Mouse (Mus musculus) cerebellum, postnatal 4 days (tissue): ENCODE measurements at regions not wholly inside any gene's neighbourhood (a gene's known extent, or its start where the extent isn't known, plus 50 kb on each side); places are given as distances from the start of the nearest gene placed in this dataset.
"Not testable (repeated sequence)": the region's sequence is repeated elsewhere in the genome, so short reads cannot be mapped to it uniquely, and the experiment has no call there.

Source experiments
- DNase-seq, 2 experiments: peaks; one replicate each; pipeline ENCODE4 v3.0.0; 2022; ENCODE audit warnings: low spot score in 2 of 2, mixed read lengths in 1 of 2

GRCm38 (mm10) chr1:83835965-83836364 is 428.0 kb upstream of the Sphkap start:
- DNase-seq = no peak

- no peak for DNase-seq
These were observed 424.9 kb upstream of the Sphkap start for GRCm38 (mm10) chr1:83832946-83833345.

GRCm38 (mm10) chr1:83831900-83832535 is 424.0 kb upstream of the Sphkap start:
- DNase-seq = peak in 1 of 2 experiments; percentile 10

- no peak for DNase-seq
These were observed 422.1 kb upstream of the Sphkap start for GRCm38 (mm10) chr1:83830025-83830645.

GRCm38 (mm10) chr1:83811162-83811561 is 403.2 kb upstream of the Sphkap start:
- DNase-seq = not testable (repeated sequence)

GRCm38 (mm10) chr1:83808432-83808831 is 400.4 kb upstream of the Sphkap start:
- DNase-seq = no peak

- no peak for DNase-seq
These were observed 395.5 kb upstream of the Sphkap start for GRCm38 (mm10) chr1:83803345-83804041.

- no peak for DNase-seq
These were observed 393.8 kb upstream of the Sphkap start for GRCm38 (mm10) chr1:83801759-83802158.

GRCm38 (mm10) chr1:83796961-83797891 is 389.2 kb upstream of the Sphkap start:
- no peak for DNase-seq

GRCm38 (mm10) chr1:83777151-83777550 is 369.2 kb upstream of the Sphkap start:
- DNase-seq = no peak

GRCm38 (mm10) chr1:83771160-83771559 is 363.2 kb upstream of the Sphkap start:
- DNase-seq = no peak

GRCm38 (mm10) chr1:83761499-83761898 is 353.5 kb upstream of the Sphkap start:
- DNase-seq = no peak

- DNase-seq = no peak
These were observed 348.9 kb upstream of the Sphkap start for GRCm38 (mm10) chr1:83756866-83757265.

- no peak for DNase-seq
These were observed 347.3 kb upstream of the Sphkap start for GRCm38 (mm10) chr1:83755336-83755735.

- no peak for DNase-seq
These were observed 345.0 kb upstream of the Sphkap start for GRCm38 (mm10) chr1:83752976-83753375.

- DNase-seq = no peak
These were observed 341.0 kb upstream of the Sphkap start for GRCm38 (mm10) chr1:83748974-83749373.

- no peak for DNase-seq
These were observed 340.1 kb upstream of the Sphkap start for GRCm38 (mm10) chr1:83748061-83748460.

- DNase-seq = no peak
These were observed 339.4 kb upstream of the Sphkap start for GRCm38 (mm10) chr1:83747412-83747811.

GRCm38 (mm10) chr1:83746036-83746435 is 338.0 kb upstream of the Sphkap start:
- peak in 1 of 2 experiments; percentile 63 for DNase-seq

GRCm38 (mm10) chr1:83736428-83737117 is 328.6 kb upstream of the Sphkap start:
- DNase-seq = peak in 1 of 2 experiments; percentile 34

GRCm38 (mm10) chr1:83731682-83732081 is 323.7 kb upstream of the Sphkap start:
- DNase-seq = no peak
